Mouse (Mus musculus) layer of hippocampus, postnatal 14 days (tissue): Measurements from ENCODE around the gene Ifnar1. TPM values are rescaled to one million over a fixed set of nuclear protein-coding genes. Genes with fewer than 3 reads are reported as not detected.
A peak's percentile ranks its signal among the peaks of the same experiment; 100 is the strongest.

Source experiments
- DNase-seq, 2 experiments: peaks; one replicate each; pipeline ENCODE4 v3.0.0; 2021 to 2022; ENCODE audit warnings: low spot score in 2 of 2, mixed read lengths in 1 of 2
- total RNA-seq, 2 experiments: library from RNA; stranded (reverse); gene quantifications; 2 replicates each; pipeline ENCODE4 v1.2.3; 2021

Gene Ifnar1
- total RNA-seq, 2 experiments from 2014 or later = 59.9 to 66.3 TPM

DNA sequence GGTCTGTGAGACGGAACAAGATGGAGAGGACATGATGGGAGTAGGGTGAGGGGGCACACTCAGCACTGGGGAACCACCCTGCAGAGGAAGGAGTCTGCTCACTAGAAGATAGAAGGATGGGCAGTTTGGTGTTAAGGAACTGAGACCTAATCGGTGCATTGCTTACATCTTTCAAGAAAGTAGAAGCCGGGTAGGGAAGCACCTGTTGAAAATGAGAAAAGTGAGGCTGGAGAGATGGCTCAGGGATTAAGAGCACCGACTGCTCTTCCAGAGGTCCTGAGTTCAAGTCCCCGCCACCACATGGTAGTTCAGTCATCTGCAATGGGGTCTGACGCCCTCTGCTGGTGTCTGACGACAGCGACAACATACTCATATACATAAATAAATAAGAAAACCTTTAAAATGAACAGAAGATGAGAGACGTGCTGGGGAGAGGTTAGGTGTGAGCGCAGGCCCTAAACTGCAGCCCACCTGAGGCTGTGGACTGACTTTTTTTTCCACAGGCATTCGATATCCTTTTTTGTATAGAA lies 25.1 kb upstream of the Ifnar1 start:
- no peak for DNase-seq

- no peak for DNase-seq
Observed at GRCm38 (mm10) chr16:91461066-91461638, 23.9 kb upstream of the Ifnar1 start.

- DNase-seq = no peak
Observed at GRCm38 (mm10) chr16:91461773-91462181, 23.3 kb upstream of the Ifnar1 start.

DNA sequence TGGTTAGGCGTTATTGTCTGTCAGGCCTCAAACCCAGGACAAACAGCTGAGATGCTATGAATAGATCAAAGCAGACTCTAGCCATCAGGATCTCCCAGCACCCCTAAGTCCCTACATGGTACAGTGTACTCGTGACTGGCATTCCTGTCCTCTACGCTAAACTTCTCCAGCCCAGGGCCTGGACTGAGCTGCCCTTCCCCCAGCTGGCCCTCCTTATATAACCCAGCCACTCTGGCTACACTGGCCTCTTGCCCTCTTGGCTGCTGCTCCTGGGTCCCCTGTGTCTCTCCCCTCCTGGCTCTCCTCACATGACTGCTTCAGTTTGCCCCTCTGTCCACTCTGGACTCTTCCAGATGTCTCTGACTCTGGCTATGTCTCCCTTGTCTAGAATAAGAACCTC lies 22.4 kb upstream of the Ifnar1 start:
- no peak for DNase-seq

GRCm38 (mm10) chr16:91463400-91463799 lies 21.6 kb upstream of the Ifnar1 start:
- DNase-seq = no peak

- no peak for DNase-seq
Observed at GRCm38 (mm10) chr16:91463836-91464400, 21.1 kb upstream of the Ifnar1 start.

DNA sequence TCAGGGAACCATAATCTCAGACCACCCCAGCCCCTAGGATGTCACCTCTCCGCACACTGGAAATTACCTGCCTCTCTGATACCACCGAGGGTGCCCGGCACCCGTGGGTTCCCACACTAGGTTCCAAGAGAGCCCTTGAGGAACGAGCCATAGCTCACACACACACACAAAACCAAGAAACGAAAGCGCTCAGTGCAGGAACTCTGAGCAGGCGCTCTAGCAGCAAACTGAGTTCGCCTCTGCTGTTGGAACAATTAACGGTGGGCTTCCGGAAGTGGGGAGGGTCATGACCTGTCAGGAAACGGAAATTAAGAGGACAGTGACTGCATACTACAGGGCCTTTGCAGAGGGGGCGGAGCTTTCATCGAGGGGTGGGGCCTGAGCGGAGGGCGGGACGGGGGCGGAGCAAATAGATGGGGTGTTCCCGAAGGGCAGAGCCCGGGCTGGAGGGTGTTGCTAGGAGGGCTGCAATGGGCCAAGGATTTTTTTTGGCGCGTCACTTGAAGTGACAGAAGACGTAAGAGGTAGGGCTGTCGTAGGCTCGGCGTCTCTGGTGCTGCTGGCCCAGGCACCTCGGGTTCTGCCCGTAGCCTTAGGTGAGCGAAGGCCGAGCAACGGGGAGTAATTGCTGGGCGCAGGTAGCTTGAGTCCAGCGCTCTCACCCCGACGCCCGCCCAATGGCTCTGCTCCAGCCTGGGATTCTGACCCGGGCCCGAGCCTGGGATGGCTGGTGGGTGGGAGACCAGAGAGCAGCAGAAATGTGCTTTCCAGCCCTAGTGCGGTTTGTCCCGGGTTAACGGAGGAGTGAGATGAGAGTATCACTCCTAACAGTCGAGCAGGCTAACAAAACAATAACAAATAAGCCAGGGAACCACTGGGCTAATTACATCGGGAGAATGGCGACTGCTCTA lies 20.2 kb upstream of the Ifnar1 start:
- DNase-seq = peak; percentile 79 to 91

DNA sequence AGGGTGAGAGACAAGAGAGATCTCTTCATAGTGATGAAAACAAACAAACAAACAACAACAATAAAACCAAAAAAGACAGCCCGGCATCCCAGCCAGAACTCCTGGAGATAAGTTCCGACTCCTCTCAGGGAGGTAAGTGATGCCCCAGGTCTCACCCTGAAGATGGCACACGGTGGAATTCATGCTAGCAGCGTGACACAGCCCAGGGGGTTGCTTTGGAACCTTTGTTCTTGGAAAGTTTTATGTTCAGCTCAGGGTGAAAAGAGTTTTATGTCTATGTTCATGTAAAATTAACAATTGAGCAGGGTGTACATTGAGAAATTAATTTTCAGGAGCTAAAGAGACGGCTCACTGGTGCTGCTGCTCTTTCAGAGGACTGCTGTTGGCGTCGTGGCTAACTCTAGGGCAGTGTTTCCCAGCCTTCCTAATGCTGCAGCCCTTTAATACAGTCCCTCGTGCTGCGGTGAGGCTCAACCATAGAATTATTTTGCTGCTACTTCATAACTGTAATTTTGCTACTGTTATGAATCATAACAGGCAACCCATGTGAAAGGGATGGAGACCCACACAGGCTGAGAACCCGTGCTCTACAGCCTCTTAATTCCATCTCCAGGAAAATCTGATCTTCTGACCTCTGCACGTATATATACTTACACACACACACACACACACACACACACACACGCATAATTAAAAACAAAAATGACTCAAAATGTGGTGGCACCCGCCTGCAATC lies 19.4 kb upstream of the Ifnar1 start:
- no peak for DNase-seq

DNA sequence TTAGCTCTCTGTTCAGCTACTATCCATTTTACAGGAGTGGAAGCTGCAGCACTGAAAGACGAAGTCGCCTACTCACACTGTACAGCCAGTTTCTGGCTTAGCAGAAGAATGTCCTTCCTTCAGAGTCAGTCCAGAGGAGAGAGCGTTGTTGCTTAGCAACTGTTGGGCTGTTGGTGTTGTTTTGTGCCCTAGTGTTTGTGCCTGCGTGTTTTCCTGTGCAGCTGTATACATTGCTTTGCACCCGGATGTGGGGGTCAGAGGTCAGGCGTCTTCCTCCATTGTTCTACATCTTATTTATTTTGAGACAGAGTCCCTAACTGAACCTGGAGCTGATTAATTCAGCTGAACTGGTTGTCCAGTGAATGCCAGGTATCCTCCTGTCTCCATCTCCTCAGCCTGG lies 18.5 kb upstream of the Ifnar1 start:
- DNase-seq = no peak

GRCm38 (mm10) chr16:91470470-91470869 lies 14.6 kb upstream of the Ifnar1 start:
- no peak for DNase-seq

GRCm38 (mm10) chr16:91471481-91471880 lies 13.6 kb upstream of the Ifnar1 start:
- DNase-seq = no peak

GRCm38 (mm10) chr16:91475753-91476152 lies 9.3 kb upstream of the Ifnar1 start:
- DNase-seq = no peak

DNA sequence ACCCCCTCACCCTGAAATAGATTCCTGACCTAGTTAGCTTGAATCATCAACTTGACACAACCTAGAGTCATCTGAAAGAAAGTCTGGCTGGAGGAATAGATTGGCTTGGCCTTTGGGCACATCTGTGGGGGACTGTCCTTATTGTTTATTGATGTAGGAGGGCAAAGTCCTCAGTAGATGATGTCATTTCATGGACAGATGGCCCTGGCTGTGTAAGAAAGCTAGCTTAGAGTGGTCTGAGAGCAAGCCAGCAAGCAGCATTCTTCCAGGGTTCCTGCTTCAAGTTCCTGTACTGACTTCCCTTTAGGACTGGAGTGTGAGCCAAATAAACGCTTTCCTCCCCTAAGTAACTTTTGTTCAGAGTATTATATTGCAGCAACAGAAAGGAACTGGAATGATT lies 7.0 kb upstream of the Ifnar1 start:
- no peak for DNase-seq

DNA sequence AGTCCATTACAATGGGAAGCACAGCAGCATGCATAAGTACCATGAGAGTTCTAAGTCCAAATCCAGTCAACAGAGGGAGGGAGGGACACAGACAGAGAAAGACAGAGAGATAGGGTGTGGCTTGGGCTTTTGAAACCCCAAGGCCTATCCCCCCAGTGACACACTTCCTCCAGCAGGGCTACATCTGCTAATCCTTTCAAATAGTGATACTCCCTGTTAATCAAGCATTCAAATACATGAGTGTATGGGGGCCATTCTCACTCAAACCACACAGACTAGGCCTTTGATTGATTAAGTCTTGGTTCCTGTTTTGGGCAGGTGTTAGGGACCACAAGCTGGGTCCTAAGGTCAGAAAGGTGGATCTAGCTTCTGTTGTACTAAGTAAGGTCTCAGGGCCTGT lies 4.5 kb upstream of the Ifnar1 start:
- no peak for DNase-seq

DNA sequence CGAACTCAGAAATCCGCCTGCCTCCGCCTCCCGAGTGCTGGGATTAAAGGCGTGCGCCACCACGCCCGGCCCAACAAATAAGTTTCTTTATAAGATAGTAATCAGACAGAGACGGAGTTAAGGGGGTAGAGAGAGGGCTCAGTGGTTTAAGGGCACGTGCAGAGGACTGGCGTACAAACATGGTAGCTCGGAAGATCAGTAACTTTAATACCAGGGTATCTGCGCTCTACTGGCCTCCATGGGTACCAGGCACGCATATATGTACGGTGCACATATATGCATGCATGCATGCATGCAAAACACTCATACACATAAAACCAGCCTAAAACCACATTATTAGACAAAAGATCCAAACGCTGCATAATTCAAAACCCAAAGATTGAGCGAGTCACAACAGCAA lies 651 bp upstream of the Ifnar1 start:
- no peak for DNase-seq

DNA sequence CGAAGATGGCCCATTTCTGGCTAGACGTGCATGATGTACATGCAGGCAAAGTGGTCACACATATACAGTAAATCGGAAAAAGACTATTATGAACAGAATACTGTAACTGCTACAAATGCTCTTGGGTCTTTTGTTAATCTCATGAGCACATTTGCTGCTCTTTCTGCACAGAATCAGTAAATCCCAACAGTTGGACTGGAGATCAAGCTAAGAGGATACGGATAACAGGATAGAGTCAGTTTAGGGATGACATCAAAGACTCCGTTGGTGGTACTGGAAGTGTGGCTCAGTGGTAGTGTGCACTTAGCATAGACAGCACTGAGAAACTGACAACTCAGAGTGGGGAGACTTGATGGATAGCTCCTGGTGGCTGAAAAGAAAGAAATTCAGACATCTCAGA lies 803 bp downstream of the Ifnar1 start:
- DNase-seq = no peak

GRCm38 (mm10) chr16:91488066-91488465 lies 3.0 kb downstream of the Ifnar1 start:
- no peak for DNase-seq

- no peak for DNase-seq
Observed at GRCm38 (mm10) chr16:91490897-91491296, 5.9 kb downstream of the Ifnar1 start.

DNA sequence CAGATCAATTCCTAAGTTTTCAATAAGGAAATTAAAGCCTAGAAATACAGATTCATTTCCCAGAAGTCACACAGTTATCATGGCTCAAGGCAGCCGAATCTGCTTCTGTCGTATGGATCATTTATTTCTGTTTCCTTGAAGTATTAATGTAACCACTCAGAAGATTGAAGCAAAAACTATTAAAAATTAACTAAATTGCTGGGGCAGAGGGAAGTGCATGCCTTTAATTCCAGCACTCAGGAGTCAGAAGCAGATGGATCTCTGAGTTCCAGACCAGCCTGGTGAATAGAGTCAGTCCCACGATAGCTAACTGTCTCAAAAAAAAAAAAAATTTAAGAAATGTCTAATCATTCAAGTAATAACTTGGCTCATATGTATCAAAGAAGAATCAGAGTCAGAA lies 6.4 kb downstream of the Ifnar1 start:
- no peak for DNase-seq

- no peak for DNase-seq
Observed at GRCm38 (mm10) chr16:91495501-91495900, 10.5 kb downstream of the Ifnar1 start.

DNA sequence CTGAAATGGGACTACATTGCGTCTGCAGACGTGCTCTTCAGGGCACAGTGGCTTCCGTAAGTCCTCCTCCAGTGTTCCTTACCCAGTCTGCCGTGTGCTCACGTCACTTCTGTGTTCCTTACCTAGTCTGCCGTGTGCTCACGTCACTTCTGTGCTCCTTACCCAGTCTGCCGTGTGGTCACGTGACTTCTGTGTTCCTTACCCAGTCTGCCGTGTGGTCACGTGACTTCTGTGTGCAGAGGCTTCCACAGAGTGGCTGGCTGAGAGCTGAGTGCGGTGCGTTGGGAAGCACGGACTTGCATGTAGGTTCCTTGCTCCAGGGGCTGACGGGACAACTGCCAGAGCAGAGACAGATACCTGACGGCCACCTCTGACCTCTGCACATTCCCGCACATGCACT lies 11.2 kb downstream of the Ifnar1 start:
- no peak for DNase-seq
